Mouse (Mus musculus) urinary bladder, adult 2 months (tissue): ENCODE results near the gene Hmgb2. TPM values are rescaled to one million over a fixed set of nuclear protein-coding genes. Genes with fewer than 3 reads are reported as not detected.

ENCODE experiments used
- DNase-seq: peaks from one replicate; pipeline ENCODE4 v3.0.0; 2022; ENCODE audit warnings: low spot score
- polyA plus RNA-seq: library from polyadenylated mRNA; depleted of rRNA; stranded (reverse); fragments of >200 nt; gene quantifications from 2 replicates; pipeline ENCODE4 v1.2.3, GENCODE M21; 2012; rRNA removed

Gene Hmgb2
- polyA plus RNA-seq, 1 experiment, result 15.4 TPM

DNA sequence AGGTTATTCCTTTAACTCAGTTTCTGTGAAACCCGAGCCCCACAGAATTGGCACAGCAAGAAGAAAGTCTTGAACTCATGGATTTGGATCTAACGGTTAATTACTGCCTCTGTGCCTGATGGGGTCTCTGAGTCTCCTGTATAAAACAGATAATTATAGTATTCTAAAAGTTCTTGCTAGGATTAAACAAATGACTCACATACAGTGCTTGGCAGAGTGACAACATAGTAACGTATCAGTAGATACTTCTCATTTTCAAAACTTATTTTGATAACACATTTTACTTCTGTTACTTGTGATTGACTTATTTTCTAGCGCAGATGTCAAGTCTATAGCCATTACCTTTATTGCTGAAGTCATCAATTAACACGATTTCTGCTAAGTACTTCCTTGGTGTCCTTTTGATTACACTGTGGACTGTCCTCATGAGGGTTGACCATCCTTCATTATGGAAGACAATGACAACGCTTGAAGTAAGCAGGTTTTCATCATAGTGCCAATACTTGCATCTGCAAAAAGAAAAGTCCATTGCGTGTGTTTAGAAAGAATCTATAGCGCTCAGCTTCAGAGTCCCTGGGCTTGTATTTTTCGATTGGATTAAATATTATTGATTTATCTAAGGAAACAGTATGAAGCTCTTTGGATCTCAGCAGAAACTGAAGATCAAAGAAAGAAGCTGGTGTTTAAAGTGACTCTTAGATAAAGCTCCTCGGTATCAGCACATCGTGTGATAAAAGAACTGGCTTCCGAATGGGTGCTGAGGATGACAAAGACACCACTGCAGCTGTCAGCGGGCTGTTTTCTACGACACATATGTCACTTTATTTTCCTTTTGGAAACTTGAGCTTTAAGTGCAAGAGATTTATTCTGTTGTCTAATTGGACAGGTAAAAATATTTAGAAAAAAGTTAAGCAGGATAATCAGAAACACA is 40.7 kb downstream of the Hmgb2 start:
- DNase-seq, result no peak

DNA sequence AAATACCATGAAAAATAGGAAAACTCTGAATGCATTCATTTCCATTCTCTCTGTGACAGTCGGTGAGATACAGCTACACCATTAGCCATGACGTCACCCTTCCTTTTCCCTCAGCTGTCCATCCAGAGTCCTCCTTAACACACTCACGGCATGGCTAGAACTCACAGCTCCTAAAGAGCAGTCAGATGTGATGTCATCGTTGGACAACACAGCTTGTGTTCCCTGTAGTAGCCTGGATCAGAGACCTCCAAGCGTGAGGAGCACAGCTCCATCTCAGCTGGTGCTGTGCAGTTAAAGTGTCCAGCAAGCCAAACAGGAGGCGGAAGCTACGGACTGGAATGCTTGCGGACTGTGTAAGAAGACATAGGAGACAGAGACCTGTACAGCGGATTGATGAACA is 49.2 kb downstream of the Hmgb2 start:
- DNase-seq, result no peak

DNA sequence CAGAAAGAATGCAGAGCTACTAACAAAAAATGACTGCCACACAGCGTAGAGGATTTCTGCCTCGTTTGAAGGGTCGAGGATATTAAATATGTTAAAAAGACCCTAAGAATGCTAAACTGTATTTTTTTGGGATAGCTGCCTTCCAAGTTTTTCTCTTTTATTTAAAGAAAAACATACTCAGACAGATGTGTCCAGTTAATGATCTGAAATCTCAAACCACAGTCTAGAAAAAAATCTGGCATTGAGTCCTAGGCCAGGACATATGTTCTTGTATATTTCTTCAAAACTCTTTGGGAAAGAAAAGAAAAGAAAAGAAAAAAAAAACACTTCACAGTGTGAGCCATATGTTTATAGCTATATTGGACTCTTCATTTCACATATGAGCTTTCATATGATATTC is 51.0 kb downstream of the Hmgb2 start:
- DNase-seq, result no peak

DNA sequence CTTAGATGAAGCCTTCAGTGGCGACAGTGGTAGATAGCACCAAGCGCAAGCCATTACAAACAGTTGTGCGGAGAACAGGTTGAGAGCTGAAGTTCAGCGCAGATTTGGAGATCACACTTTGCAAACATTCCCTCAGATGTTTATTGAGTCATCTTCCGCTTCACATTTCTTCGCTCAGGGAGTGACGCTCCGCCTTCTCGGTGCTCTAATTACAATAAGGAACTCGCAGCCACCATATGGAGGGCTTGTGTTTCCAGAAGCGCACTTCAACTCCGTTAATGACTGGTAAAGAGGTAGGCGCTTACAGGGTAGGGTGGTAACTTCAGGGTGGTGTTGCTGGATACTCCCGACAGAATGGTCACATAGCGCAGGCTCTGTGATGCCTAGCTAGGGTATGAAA is 52.0 kb downstream of the Hmgb2 start:
- DNase-seq, result no peak

GRCm38 (mm10) chr8:57565039-57565438 is 53.3 kb downstream of the Hmgb2 start:
- DNase-seq, result no peak

Other genes starting within 250 kb of the Hmgb2 start
- gene Hand2, start 190.9 kb upstream of the Hmgb2 start, polyA plus RNA-seq, result 32.1 and 34.9 TPM in 2 replicates
- gene Scrg1, start 56.0 kb upstream of the Hmgb2 start, polyA plus RNA-seq, result 0.12 and 0.15 TPM in 2 replicates
- 19.3 and 22.2 TPM in 2 replicates for gene Sap30, start 24.0 kb upstream of the Hmgb2 start, polyA plus RNA-seq
- 13.2 and 13.4 TPM in 2 replicates for gene Galnt7, start 141.1 kb downstream of the Hmgb2 start, polyA plus RNA-seq